Mouse (Mus musculus) MEL (cell line): ENCODE data around the gene Cpt1a. TPM values are rescaled to one million over a fixed set of nuclear protein-coding genes. Genes with fewer than 3 reads are reported as not detected.

Experiments
- DNase-seq: peaks from one replicate; pipeline ENCODE4 v3.0.0; 2011; ENCODE audit warnings: low read depth, low spot score
- H3K27ac ChIP-seq: 2 replicates; pipeline ENCODE4 v1.5.1; 2012; ENCODE audit warnings: low read depth, mild to moderate bottlenecking, control low read depth, low read length, moderate library complexity; ENCODE audit not compliant: control insufficient read depth
- H3K27me3 ChIP-seq, 2 experiments: fragments of 150-350 bp in 1 of 2; sonication (generic) in 1 of 2; 2 replicates each; pipeline ENCODE4 v1.6.1; 2012; ENCODE audit warnings: low read length in 2 of 2, mild to moderate bottlenecking in 2 of 2, improper control_type of control experiment in 1 of 2, moderate library complexity in 1 of 2; ENCODE audit not compliant: insufficient read depth in 2 of 2, control insufficient read depth in 1 of 2
- H3K36me3 ChIP-seq, 2 experiments: 2 replicates each; pipeline ENCODE4 v1.6.1; 2012 to 2014; ENCODE audit warnings: low read length in 2 of 2, improper control_type of control experiment in 1 of 2, inconsistent platforms in 1 of 2, mild to moderate bottlenecking in 1 of 2; ENCODE audit not compliant: insufficient read depth in 2 of 2, control insufficient read depth in 1 of 2
- H3K4me1 ChIP-seq, 2 experiments: fragments of 150-350 bp in 1 of 2; sonication (generic) in 1 of 2; 2 replicates each; pipeline ENCODE4 v1.6.1; 2012; ENCODE audit warnings: low read length in 2 of 2, improper control_type of control experiment in 1 of 2, mild to moderate bottlenecking in 1 of 2; ENCODE audit not compliant: insufficient read depth in 2 of 2, control insufficient read depth in 1 of 2
- H3K4me3 ChIP-seq, 2 experiments: fragments of 150-350 bp in 1 of 2; sonication (generic) in 1 of 2; 2 replicates each; pipeline ENCODE4 v1.5.1; 2012; ENCODE audit warnings: low read depth in 2 of 2, low read length in 2 of 2, mild to moderate bottlenecking in 2 of 2, moderate library complexity in 2 of 2, control low read depth in 1 of 2, improper control_type of control experiment in 1 of 2; ENCODE audit not compliant: control insufficient read depth in 1 of 2, insufficient read depth in 1 of 2
- H3K79me2 ChIP-seq: 2 replicates; pipeline ENCODE4 v1.6.1; 2012; ENCODE audit warnings: mild to moderate bottlenecking, low read length, moderate library complexity; ENCODE audit not compliant: control insufficient read depth, poor library complexity, insufficient read depth
- H3K9ac ChIP-seq: 2 replicates; pipeline ENCODE4 v1.6.1; 2012; ENCODE audit warnings: low read depth, mild to moderate bottlenecking, control low read depth, low read length, moderate library complexity; ENCODE audit not compliant: control insufficient read depth, poor library complexity, severe bottlenecking
- H3K9me3 ChIP-seq: fragments of 150-350 bp; sonication (generic); replicated peaks from 2 replicates; pipeline ENCODE4 v1.6.1; 2012; ENCODE audit warnings: mild to moderate bottlenecking, low read length, improper control_type of control experiment, moderate library complexity; ENCODE audit not compliant: insufficient read depth
- CHD1 ChIP-seq: IDR thresholded peaks from 2 replicates; pipeline ENCODE4 v1.6.1; 2012; ENCODE audit warnings: low read depth, mild to moderate bottlenecking, inconsistent platforms, low read length, improper control_type of control experiment
- CHD2 ChIP-seq: IDR thresholded peaks from 2 replicates; pipeline ENCODE4 v1.6.1; 2011; ENCODE audit warnings: low read length, improper control_type of control experiment
- CTCF ChIP-seq, 3 experiments: IDR thresholded peaks in 2 of 3; conservative IDR thresholded peaks in 1 of 3; 2 replicates each; pipeline ENCODE4 v1.5.1; 2011 to 2012; ENCODE audit warnings: low read length in 3 of 3, low read depth in 2 of 3, mild to moderate bottlenecking in 2 of 3, improper control_type of control experiment in 1 of 3, inconsistent platforms in 1 of 3, mixed read lengths in 1 of 3, moderate library complexity in 1 of 3; ENCODE audit not compliant: control insufficient read depth in 1 of 3, insufficient read depth in 1 of 3, poor library complexity in 1 of 3, severe bottlenecking in 1 of 3
- E2F4 ChIP-seq: IDR thresholded peaks from 2 replicates; pipeline ENCODE4 v1.6.1; 2011; ENCODE audit warnings: low read depth, low read length, improper control_type of control experiment, borderline replicate concordance
- ELF1 ChIP-seq: IDR thresholded peaks from 2 replicates; pipeline ENCODE4 v1.6.1; 2014; ENCODE audit warnings: low read depth, mild to moderate bottlenecking, inconsistent platforms, low read length, improper control_type of control experiment, moderate library complexity
- EP300 ChIP-seq, 2 experiments: IDR thresholded peaks; 2 replicates each; pipeline ENCODE4 v1.6.1; 2011; ENCODE audit warnings: improper control_type of control experiment in 2 of 2, low read length in 2 of 2, low read depth in 1 of 2, mild to moderate bottlenecking in 1 of 2
- ETS1 ChIP-seq: IDR thresholded peaks from 2 replicates; pipeline ENCODE4 v1.6.1; 2012; ENCODE audit warnings: low read depth, mild to moderate bottlenecking, inconsistent platforms, low read length, improper control_type of control experiment, moderate library complexity
- GABPA ChIP-seq: IDR thresholded peaks from 2 replicates; pipeline ENCODE4 v1.6.1; 2012; ENCODE audit warnings: low read depth, mild to moderate bottlenecking, inconsistent platforms, low read length, improper control_type of control experiment, moderate library complexity
- GATA1 ChIP-seq: IDR thresholded peaks from 2 replicates; pipeline ENCODE4 v1.6.1; 2011; ENCODE audit warnings: low read depth, low read length, improper control_type of control experiment
- HCFC1 ChIP-seq: IDR thresholded peaks from 2 replicates; pipeline ENCODE4 v1.6.1; 2012; ENCODE audit warnings: low read depth, mild to moderate bottlenecking, inconsistent platforms, low read length, improper control_type of control experiment, moderate library complexity
- JUND ChIP-seq: IDR thresholded peaks from 2 replicates; pipeline ENCODE4 v1.6.1; 2011; ENCODE audit warnings: low read depth, mild to moderate bottlenecking, improper control_type of control experiment, low read length
- KAT2A ChIP-seq: conservative IDR thresholded peaks from 2 replicates; pipeline ENCODE4 v1.6.1; 2012; ENCODE audit warnings: low read depth, low read length, improper control_type of control experiment, inconsistent platforms
- MAFK ChIP-seq: IDR thresholded peaks from 2 replicates; pipeline ENCODE4 v1.6.1; 2011; ENCODE audit warnings: low read depth, mild to moderate bottlenecking, low read length, improper control_type of control experiment, borderline replicate concordance
- MAX ChIP-seq: IDR thresholded peaks from 2 replicates; pipeline ENCODE4 v1.6.1; 2011; ENCODE audit warnings: low read length, improper control_type of control experiment
- MAZ ChIP-seq: IDR thresholded peaks from 2 replicates; pipeline ENCODE4 v1.6.1; 2012; ENCODE audit warnings: low read depth, mild to moderate bottlenecking, inconsistent platforms, low read length, improper control_type of control experiment
- MEF2A ChIP-seq: IDR thresholded peaks from 2 replicates; pipeline ENCODE4 v1.6.1; 2014; ENCODE audit warnings: low read depth, mild to moderate bottlenecking, inconsistent platforms, low read length, improper control_type of control experiment; ENCODE audit not compliant: poor library complexity, insufficient replicate concordance, severe bottlenecking; ENCODE audit errors: extremely low read depth
- MXI1 ChIP-seq: IDR thresholded peaks from 2 replicates; pipeline ENCODE4 v1.6.1; 2011; ENCODE audit warnings: mild to moderate bottlenecking, low read depth, low read length, improper control_type of control experiment
- MYB ChIP-seq: IDR thresholded peaks from 2 replicates; pipeline ENCODE4 v1.6.1; 2011; ENCODE audit warnings: mild to moderate bottlenecking, low read depth, low read length, improper control_type of control experiment
- MYC ChIP-seq: IDR thresholded peaks from 2 replicates; pipeline ENCODE4 v1.6.1; 2011; ENCODE audit warnings: low read depth, mild to moderate bottlenecking, low read length, improper control_type of control experiment, moderate library complexity
- NELFE ChIP-seq: IDR thresholded peaks from 2 replicates; pipeline ENCODE4 v1.6.1; 2011; ENCODE audit warnings: low read depth, low read length, improper control_type of control experiment
- NRF1 ChIP-seq: IDR thresholded peaks from 2 replicates; pipeline ENCODE4 v1.6.1; 2014; ENCODE audit warnings: low read depth, mild to moderate bottlenecking, inconsistent platforms, low read length, improper control_type of control experiment, moderate library complexity; ENCODE audit not compliant: poor library complexity, insufficient read depth, severe bottlenecking
- POLR2A ChIP-seq, 2 experiments: IDR thresholded peaks; 2 replicates each; pipeline ENCODE4 v1.6.1; 2011 to 2012; ENCODE audit warnings: low read length in 2 of 2, mild to moderate bottlenecking in 2 of 2, control low read depth in 1 of 2, improper control_type of control experiment in 1 of 2, low read depth in 1 of 2, moderate library complexity in 1 of 2; ENCODE audit not compliant: control insufficient read depth in 1 of 2, insufficient read depth in 1 of 2, poor library complexity in 1 of 2
- POLR2AphosphoS2 ChIP-seq: IDR thresholded peaks from 2 replicates; pipeline ENCODE4 v1.6.1; 2011; ENCODE audit warnings: low read length, improper control_type of control experiment
- POLR2AphosphoS5 ChIP-seq: IDR thresholded peaks from 2 replicates; pipeline ENCODE4 v1.6.1; 2012; ENCODE audit warnings: low read depth, borderline replicate concordance, mild to moderate bottlenecking, inconsistent platforms, low read length, moderate library complexity, mixed read lengths
- RAD21 ChIP-seq: IDR thresholded peaks from 2 replicates; pipeline ENCODE4 v1.6.1; 2011; ENCODE audit warnings: mild to moderate bottlenecking, low read depth, low read length, improper control_type of control experiment
- RCOR1 ChIP-seq: IDR thresholded peaks from 2 replicates; pipeline ENCODE4 v1.6.1; 2012; ENCODE audit warnings: low read depth, mild to moderate bottlenecking, inconsistent platforms, low read length, improper control_type of control experiment
- SIN3A ChIP-seq: IDR thresholded peaks from 2 replicates; pipeline ENCODE4 v1.6.1; 2012; ENCODE audit warnings: low read length, improper control_type of control experiment, inconsistent platforms
- SMC3 ChIP-seq: IDR thresholded peaks from 2 replicates; pipeline ENCODE4 v1.6.1; 2011; ENCODE audit warnings: low read depth, low read length, improper control_type of control experiment
- TAL1 ChIP-seq: IDR thresholded peaks from 2 replicates; pipeline ENCODE4 v1.6.1; 2012; ENCODE audit warnings: mild to moderate bottlenecking, inconsistent platforms, low read length, moderate library complexity, mixed read lengths
- TBP ChIP-seq: IDR thresholded peaks from 2 replicates; pipeline ENCODE4 v1.8.0; 2011; ENCODE audit warnings: low read depth, low read length, improper control_type of control experiment
- TCF12 ChIP-seq: IDR thresholded peaks from 2 replicates; pipeline ENCODE4 v1.6.1; 2014; ENCODE audit warnings: low read depth, mild to moderate bottlenecking, inconsistent platforms, low read length, improper control_type of control experiment, moderate library complexity
- UBTF ChIP-seq: IDR thresholded peaks from 2 replicates; pipeline ENCODE4 v1.6.1; 2012; ENCODE audit warnings: low read depth, mild to moderate bottlenecking, inconsistent platforms, low read length, improper control_type of control experiment, moderate library complexity, borderline replicate concordance; ENCODE audit not compliant: insufficient read depth
- USF1 ChIP-seq: IDR thresholded peaks from 2 replicates; pipeline ENCODE4 v1.6.1; 2014; ENCODE audit warnings: low read depth, mild to moderate bottlenecking, inconsistent platforms, low read length, improper control_type of control experiment, moderate library complexity
- USF2 ChIP-seq, 2 experiments: IDR thresholded peaks; 2 replicates each; pipeline ENCODE4 v1.6.1; 2011 to 2012; ENCODE audit warnings: improper control_type of control experiment in 2 of 2, low read length in 2 of 2, borderline replicate concordance in 1 of 2, inconsistent platforms in 1 of 2, low read depth in 1 of 2, mild to moderate bottlenecking in 1 of 2; ENCODE audit not compliant: insufficient read depth in 1 of 2
- ZC3H11A ChIP-seq: IDR thresholded peaks from 2 replicates; pipeline ENCODE4 v1.6.1; 2012; ENCODE audit warnings: low read depth, mild to moderate bottlenecking, inconsistent platforms, low read length, improper control_type of control experiment
- ZKSCAN1 ChIP-seq: IDR thresholded peaks from 2 replicates; pipeline ENCODE4 v1.6.1; 2012; ENCODE audit warnings: low read depth, mild to moderate bottlenecking, inconsistent platforms, low read length, improper control_type of control experiment, moderate library complexity
- ZMIZ1 ChIP-seq: IDR thresholded peaks from 2 replicates; pipeline ENCODE4 v1.6.1; 2012; ENCODE audit warnings: low read depth, mild to moderate bottlenecking, inconsistent platforms, low read length, improper control_type of control experiment, moderate library complexity
- ZNF384 ChIP-seq: IDR thresholded peaks from 2 replicates; pipeline ENCODE4 v1.6.1; 2012; ENCODE audit warnings: low read depth, mild to moderate bottlenecking, inconsistent platforms, low read length, improper control_type of control experiment
- polyA plus RNA-seq, 2 experiments: library from polyadenylated mRNA; stranded (reverse) in 1 of 2; unstranded in 1 of 2; fragments of >175 nt in 1 of 2; fragments of >200 nt in 1 of 2; gene quantifications; 2 replicates each; pipeline versions ENCODE4 v1.2.1 to v1.2.4; 2012; ENCODE audit warnings: low replicate concordance in 2 of 2, low read depth in 1 of 2; ENCODE audit not compliant: insufficient read length in 2 of 2, insufficient read depth in 1 of 2, missing spikeins in 1 of 2
- total RNA-seq: library from RNA; depleted of rRNA; stranded (reverse); fragments of 300-350 nt; gene quantifications from 2 replicates; pipeline ENCODE4 v1.2.3, GENCODE M21; 2012

Cpt1a gene
- total and polyA plus RNA-seq, 3 experiments: 16.1 to 40.4 TPM; not detected in 1

- Histone ChIP-seq H3K27me3 (no peaks in the 10 kb centered on the region), H3K9me3 (no peaks in the 10 kb centered on the region), H3K9ac (peak overlapping the region; percentile 79), H3K4me1 (peaks cover 11 to 29% of the 10 kb centered on the region in 2 experiments), H3K36me3 (peaks cover 0 to 11% of the 10 kb centered on the region in 2 experiments; a peak in 2 of 4 replicates), H3K27ac (peak overlapping the region; percentile 92), H3K4me3 (peak overlapping the region; percentile 68 to 99), H3K79me2 (peaks cover 1% of the 10 kb centered on the region)
- DNase-seq: peak; percentile 59
- TF ChIP-seq SMC3 (no peak), E2F4 (no peak), GATA1 (no peak), UBTF (no peak), SIN3A (no peak), JUND (no peak), ZC3H11A (no peak), EP300 (IDR thresholded peaks at IDR 0.05; ENCODE audit: low read depth in 1 of 2, low read length in 2 of 2) (no peak), TAL1 (no peak), CHD2 (no peak), TCF12 (no peak), HCFC1 (no peak), MXI1 (peak; percentile 22; the same call in 1 of the 2 replicates), MAX (no peak), RCOR1 (no peak), ZKSCAN1 (no peak), MYB (no peak), MEF2A (no peak), CHD1 (0 out of 2 replicates have a peak, but pooled peaks have one; percentile 68), ZMIZ1 (no peak), ELF1 (no peak), NRF1 (no peak), TBP (no peak), GABPA (no peak), MAZ (0 out of 2 replicates have a peak, but pooled peaks have one; percentile 34), POLR2AphosphoS2 (no peak), POLR2AphosphoS5 (no peak), MAFK (no peak), USF2 (IDR thresholded peaks at IDR 0.05; ENCODE audit: borderline replicate concordance in 1 of 2, insufficient read depth in 1 of 2, low read depth in 1 of 2, low read length in 2 of 2) (peak; percentile 14 to 78; a peak in 2 of 4 replicates), ETS1 (no peak), RAD21 (no peak), KAT2A (no peak), CTCF (IDR thresholded peaks at IDR 0.05 in 2 of 3, conservative IDR thresholded peaks at IDR 0.05 in 1 of 3; ENCODE audit: control insufficient read depth in 1 of 3, insufficient read depth in 1 of 3, low read depth in 2 of 3, low read length in 3 of 3, poor library complexity in 1 of 3, severe bottlenecking in 1 of 3) (no peak), ZNF384 (no peak), MYC (no peak), POLR2A (IDR thresholded peaks at IDR 0.05; ENCODE audit: control insufficient read depth in 1 of 2, insufficient read depth in 1 of 2, low read depth in 1 of 2, low read length in 2 of 2, poor library complexity in 1 of 2) (no peak), USF1 (peak; percentile 94), NELFE (no peak)
Observed at GRCm38 (mm10) chr19:3323753-3324270, 1.7 kb downstream of the Cpt1a start.
